Mouse (Mus musculus) kidney, adult 18-20 months (tissue): Measurements from ENCODE around the gene Map3k7.

Experiments used
- DNase-seq: peaks from one replicate; pipeline ENCODE4 v3.0.0; 2021

The Map3k7 gene

DNA sequence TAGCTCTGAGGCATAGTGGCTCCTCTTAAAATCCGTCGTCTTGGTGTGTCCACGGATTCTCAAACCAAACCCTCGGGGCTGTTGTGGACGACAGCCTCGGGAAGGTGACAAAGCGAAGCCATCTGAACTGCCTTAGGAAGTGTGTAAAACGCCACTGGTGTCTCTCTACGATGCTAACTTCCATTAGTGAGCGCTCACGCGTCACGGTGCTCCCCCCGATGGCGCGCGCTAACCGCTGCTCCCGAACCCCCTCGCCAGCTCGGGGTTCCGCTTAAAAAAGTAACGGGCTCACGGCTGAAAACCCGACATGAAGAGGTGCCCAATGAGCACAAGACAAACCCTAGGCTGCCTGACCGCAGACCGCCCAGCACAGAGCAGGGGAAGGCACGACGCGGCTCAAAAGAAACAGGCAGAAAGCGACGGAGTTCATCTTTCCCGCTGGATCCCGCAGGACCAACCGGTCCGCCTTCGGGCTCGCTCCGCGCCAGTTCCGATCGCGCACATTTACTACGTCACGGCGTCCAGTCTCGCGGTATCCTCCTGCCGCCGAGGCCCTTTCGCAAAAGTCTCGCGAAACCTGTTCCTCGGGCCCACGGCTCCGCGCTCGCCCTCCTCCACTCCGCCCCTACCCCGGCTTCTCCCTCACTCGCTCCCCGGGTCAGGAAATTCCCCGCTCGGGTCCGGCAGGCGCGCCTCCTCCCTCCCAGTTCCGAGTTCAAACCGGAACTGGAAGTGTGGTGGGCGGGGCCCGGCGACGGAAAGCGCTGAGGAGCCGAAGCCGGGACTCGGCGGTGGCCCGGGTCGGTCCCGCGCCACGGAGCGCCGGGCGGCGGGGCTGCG lies at the start of gene Map3k7:
TSS of gene Map3k7 (plus strand) at position 744 of the 840 bp plus-strand sequence.
- DNase-seq, result peak; percentile 96

DNA sequence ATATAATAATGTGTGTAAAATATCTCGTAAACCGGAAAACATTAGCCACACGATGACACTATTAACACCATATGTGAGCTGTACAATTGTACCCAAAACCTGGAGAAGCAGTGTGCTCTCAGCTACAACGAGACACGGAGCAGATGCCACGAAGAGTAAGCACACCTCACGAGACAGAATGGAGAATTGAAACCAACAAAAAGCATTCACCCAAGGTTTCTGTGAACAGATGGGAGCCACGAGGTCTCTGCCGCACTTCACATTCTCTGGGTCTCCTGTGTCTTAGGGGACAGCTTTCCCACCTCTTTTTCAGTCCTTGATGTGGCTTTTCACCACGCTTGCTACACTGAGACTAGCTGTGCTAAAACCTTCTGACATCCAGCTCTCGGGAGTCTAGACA lies 48.8 kb upstream of the Map3k7 start:
- DNase-seq, result no peak

DNA sequence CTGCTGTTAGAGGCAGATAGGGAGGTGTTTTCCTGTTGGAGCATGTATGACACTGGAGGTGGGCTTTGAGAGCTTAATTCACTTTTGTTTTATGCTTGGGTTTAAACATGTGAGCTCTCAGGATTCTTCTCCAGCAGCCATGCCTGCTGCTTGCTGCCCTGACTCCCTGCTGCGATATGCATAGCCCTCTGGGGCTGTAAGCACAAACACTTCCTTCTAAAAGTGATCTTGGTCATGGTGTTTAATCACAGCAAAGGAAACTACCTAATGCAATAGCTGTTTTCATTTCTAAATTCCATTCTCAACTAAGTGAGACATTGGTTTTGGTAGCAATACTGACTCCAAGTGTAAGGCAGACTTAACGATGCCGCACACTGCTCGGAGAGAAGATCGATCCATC lies 45.2 kb upstream of the Map3k7 start:
- no peak for DNase-seq

DNA sequence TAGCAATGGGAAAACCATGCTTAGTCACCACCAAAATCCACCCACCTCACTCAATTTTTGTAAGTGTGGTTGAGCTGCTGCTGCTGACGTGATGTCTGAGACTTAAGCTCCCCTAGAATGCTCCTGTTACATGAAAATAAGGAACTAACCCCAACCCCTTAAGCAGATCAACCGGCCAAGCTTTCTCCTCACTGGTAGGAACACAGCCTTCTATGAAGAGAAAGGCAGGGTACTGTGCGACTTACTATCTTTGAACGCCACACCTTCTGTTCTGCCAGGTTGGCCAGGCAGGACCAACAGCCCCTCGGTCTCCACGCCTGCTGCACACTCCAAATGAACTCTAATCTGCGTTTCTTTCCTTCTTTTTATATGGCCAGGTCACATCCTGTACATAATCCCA lies 41.7 kb upstream of the Map3k7 start:
- DNase-seq, result no peak

DNA sequence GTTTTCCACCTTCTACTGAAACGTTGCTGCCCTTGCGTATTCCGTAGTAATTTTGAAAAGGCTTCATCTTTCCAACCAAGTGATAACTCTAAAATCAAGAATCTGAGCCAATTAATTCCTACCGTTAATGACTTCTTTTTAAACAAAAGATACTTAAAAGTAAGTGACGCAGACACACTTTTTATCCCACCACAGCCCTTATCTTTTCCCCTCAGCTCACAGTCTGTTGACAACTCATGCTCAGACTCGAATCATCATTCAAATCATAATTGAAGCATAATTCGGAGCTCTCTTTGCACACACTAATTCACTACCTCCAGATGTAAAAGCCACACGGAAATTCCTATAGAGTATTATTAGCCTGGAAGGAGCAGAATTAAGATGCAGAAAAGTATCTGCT lies 40.5 kb upstream of the Map3k7 start:
- no peak for DNase-seq

DNA sequence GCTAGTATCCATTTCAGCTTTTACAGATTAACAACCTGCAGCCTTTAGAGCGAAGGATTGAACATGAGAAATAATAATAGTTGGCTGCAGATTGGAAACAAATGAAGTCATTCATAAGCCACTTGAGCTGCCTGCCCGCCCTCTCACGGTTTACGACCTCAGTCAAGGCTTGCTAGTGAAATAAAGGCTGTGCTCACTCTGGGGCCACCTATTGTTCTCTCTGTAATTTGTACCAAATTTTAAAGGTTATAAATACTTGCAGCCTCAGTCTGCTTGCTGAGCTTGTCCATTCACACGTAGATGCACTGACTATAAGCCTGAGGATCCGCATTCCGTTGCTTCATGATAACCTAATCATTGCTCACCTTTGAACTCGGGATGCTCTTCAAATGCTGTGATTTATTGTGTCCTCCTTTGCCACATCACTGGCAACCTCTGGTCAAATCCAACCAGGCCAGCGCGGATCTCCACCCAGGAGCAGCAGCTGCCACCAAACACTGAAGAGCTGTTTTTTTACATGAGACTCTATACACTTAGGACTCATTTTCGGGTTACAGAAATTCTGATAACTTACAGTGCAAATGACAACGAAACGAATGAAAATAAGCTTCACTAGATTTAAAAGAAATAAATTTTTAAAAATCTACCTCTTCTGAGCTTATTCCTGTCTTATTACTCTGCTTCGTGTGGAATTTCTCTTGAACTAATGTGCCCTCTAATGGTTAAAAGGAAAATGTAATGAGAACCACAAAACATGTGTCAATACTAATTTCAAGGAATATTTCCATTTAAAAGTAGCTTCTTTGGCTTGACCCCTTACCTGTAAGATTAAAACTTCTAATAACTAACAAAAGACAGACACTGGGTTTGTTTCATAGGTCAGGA lies 39.4 kb upstream of the Map3k7 start:
- no peak for DNase-seq

DNA sequence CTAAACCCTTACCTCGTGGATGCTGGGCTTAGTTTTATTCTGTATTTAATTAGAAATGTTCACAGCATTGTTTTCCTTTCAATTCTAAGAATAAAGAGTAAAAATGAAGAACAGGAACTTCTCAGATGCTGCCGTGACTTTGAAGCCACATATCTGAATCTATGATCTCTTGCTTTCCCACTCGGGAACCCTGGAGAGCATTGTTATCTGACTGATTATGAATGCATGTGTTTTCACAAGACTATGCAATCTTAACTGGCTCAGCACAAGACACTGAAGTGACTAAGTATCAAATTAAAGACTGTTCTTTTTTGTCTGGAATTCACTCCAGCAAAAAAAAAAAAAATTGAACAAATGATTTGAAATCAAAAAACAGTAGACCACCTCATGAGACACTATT lies 30.7 kb upstream of the Map3k7 start:
- DNase-seq, result no peak

DNA sequence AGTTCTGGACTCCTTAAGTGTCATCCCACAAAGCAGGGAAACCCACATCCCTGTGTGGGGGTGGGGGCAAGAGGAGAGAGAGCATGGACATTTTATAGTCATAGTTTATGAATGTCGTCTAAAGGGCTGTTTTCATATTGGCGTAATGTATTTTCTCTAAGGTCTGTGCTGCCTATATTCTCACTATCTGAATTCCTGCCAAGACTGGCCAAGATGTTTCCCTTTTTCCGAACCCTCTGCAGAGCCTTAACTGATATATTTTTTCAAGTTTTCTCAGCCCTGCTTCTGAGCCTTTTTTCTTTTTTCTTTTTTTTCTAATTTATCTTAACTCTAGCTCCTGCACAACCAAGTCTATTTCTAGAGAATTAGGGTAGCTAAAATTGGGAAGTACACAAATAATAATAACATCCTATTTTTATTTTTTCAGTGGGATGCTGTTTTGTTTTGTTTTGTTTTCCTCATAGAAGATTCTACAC lies 28.0 kb upstream of the Map3k7 start:
- no peak for DNase-seq

DNA sequence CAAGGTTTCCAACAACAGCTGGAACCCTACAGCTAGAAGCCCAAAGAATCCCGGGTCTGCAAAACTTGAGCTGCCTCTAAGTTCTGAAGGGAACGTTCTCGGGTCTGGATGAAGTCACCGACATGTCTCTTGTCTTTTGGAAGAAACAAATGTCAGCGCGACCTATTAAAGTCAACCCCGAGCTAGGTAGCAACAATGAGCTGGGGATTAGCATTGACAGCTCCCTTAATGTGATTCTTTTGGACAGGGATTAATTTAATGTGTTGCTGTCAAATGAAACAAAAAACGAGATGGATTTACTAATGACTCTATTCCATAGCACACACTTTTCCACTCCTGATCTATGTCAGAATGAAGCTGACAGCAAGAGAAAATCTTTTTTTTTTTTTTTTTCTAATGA lies 27.5 kb upstream of the Map3k7 start:
- DNase-seq, result no peak

DNA sequence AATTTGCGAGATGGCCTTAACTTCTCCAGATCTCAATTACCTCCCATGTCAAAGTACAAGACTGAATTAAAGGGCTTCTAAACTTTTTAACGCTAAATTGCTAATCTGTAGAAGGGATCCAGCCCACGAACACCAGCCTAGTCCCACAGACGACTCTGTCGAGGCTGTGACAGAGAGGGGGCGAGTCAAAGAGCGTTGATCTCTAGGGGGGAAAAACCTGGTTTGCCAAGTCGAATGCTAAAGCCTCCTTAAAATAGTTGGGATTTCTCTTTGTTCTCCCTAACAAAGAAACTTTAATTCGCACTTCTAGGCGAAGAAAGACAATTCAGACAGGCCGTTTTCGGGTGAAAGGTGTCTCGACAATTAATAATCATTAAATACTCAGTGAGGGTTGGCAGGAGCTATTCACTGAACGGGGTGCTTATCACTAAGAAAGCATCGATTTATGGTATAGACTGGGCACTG lies 27.0 kb upstream of the Map3k7 start:
- DNase-seq, result no peak

DNA sequence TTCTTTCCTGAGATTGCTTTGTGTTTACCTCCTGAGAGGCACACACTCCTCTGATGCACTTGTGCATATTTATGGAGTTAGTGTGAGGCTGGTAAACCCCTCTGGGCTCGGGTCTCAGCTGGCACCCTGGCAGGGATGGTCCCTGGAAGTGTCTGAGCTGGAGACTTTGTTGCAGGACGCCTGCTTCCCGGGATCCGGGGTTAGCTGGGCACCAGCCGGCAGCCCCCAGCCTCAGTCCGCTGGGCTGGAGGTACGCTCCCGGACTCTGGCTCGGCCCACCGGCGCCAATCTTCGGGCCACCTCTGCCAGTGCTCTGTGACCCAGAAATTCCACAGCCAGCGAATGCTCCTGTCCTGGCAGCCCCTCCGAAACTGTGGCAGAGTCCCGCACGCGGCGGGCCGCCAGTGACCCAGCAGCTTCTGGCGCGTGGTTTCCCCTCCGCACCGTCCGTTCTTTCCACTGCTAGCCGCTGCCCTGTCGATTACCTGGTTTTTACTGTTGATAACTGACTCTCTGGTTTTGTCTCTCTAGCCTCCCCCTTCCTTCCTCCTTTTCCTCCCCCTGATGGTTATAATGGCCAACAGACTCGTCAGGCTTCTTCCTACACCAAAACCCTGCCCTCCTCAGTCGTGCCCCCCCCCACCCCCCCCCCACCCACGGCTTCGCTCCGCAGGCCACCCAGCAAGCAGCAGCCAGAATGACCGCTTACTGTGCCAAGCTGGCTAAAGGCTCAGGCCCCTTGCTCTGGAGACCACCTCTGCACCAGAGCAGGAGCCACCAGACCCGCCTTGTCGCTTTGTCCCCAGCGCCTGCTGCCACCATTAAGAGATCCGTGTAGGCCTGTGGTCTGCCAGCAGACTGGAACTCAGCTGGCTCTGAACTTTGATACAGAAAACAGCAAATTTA lies 26.3 kb upstream of the Map3k7 start:
- DNase-seq, result peak; percentile 14

DNA sequence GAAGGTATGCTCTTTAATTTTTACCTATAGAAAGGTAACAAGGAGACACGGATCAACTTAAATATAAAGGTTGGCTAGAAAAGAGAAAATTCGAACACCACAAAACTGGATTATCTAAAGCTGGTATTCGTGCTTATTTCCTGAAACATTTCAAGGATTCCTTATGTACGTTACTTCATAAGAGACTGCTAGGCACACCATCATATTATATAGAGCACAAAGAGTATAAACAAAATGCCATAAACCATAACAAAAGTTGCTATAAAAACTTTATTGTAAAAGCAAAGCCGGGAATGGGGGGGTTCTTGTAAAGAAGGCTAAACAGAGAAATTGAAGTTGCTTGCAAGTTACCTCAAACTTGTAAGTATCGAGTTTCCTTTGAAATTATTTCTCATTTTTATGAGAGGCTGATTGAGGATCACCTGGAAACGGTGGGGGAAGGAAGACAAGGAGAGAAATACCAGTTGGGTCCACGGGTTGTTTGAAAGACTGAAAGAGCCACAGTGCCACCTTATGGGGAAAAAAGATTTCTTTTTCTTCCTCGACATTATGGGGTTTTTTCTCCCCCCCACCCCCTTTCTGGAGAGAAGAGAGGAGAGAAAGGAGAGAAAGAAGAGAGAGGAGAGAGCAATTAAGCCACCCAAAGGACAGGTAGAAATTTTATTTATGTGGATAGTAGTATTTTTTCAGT lies 25.3 kb upstream of the Map3k7 start:
- DNase-seq, result no peak

DNA sequence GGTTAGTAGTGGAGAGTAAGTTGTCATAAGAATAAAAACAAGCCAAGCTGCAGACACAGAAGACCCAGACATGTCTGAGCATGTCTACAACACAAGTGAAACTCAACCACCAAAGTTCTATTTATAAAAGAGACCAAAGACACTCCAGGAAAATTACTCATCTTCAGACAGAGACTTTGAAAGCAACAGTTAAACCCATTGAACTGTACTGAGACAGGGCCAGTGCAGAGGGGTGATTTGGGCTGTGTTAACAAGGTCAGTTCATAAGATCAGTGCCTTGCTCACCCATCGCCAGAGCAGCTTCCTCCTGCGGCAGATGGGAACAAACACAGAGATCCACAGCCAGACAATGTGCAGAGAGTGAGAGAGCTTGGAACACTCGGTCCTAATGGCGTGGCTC lies 22.3 kb upstream of the Map3k7 start:
- DNase-seq, result no peak

DNA sequence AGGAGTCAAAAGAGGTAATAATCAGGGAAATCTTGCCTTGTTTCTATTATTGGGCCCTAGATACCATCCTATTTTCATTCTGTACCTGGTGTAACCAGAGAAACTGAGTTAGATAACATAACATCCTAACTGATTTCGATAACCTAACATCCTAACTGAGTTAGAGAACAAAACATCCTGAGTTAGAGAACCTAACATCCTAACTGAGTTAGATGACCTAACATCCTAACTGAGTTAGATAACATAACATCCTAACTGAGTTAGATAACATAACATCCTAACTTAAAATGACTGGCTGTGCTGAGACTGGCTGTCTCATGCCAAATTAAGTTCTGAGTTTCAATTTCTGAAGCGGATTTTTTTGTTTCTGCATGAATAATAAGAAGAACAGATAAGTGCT lies 20.9 kb upstream of the Map3k7 start:
- DNase-seq, result no peak

DNA sequence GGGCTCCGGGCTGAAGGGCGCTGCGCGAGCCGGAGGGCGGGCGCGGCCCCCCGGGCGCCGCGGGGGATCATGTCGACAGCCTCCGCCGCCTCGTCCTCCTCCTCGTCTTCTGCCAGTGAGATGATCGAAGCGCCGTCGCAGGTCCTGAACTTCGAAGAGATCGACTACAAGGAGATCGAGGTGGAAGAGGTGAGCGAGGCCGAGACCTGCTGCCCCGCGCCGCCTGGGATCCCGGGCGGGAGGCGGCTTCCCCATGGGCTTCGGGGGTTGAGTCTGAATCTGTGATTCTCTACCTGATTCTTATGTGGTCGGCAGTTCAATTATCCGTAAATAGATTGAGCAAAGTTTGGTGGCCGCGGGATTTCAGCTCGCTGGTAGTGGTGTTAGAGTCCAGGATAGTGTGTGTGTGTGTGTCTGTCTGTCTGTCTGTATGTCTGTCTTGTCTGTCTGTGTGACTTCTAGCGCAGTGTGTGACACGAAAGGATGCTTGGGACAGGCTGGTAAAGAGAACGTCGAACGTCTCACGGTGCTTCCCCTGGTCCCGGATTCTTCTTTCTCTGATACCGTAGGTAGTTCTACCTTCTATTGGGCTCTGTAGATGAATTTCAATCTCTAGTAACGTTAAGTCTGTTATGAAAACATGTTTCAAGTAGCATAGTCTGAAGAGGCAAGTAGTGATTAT lies 438 bp downstream of the Map3k7 start:
- no peak for DNase-seq

DNA sequence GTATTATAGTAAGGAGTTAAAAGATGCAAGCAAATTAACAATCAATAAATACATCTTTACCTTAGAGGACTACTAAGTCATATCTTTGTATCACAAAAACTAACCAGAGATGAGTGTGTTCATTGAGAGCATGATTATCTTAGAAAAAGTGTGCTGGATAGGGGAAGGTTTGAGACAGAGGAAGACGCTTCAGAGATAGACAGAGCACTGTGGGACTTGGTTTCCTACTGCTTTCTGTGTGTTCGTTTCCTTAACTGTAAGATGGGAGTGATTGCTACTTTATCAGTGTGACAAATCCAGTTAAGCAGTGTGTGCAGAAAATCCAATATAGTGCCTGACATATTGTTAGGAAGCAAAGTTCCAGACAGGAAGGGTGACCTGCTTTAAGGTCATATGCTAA lies 1.3 kb downstream of the Map3k7 start:
- DNase-seq, result no peak

DNA sequence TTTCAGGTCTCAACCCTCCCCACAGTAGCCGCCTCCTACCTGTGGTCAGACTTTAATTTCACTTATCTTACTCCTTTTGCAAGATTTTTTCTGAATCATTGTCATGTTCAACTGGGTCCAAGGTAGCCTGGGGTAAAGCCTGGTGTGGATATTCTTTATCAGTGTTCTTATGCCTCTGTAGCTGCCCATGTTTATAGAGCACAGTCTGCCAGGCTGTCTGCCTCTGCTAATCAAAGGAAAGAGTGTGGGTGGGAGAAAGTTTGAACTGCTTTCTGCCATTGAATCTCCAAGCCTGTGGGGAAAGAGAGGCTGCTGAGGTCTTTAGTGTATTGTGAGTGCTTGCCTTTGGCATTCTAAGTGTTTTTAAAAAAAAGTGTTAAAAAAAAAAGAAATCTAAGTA lies 7.5 kb downstream of the Map3k7 start:
- DNase-seq, result no peak

DNA sequence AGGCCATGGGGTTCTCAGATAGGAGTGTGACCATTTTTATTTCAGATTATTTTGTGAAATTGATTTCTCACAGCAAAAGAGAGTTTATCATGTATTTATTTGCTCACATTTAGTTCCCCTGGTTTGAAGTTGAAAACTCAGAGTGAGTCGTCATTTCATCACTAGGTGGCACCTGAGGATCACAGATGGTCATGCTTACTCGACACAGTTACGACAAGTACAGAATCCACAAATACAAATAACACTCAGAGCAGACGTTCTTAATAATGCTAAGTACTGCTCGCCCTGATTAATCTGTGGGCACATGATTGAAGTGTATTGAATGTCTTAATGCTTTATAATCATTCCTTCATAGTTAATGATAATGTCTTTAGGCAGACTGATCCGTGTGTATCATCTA lies 8.3 kb downstream of the Map3k7 start:
- no peak for DNase-seq

DNA sequence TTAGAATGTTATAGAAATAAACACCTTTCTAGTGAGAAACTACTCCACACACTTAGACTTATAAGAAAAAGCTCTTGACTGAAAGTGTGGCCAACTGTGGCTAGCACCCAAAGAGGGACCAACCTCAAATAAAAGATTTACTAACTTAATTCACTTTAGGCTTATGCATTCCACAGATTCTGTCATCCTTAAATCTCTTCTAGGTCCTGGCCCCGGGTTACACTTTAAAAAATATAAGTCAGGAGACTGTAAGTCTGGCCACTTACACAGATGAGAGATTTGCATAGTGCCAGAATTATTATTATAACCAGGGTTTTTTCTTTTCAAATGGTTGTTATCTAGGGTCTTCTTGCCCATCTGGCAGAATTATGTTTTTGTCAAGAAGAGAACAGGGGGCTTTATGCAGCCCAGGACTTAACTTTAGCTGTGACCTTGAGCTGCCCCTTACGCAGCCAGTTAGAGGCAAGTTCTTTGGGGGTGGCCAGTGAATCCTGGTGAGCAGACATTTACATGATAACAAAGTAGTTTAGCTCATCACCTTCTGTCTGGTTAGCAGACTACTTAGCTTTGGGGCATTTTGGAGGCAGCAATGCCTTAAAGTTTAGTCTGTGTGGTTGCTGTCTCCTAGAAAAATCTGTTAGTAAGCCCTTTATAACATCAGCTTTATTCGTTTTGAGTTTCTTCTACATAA lies 11.5 kb downstream of the Map3k7 start:
- DNase-seq, result no peak

DNA sequence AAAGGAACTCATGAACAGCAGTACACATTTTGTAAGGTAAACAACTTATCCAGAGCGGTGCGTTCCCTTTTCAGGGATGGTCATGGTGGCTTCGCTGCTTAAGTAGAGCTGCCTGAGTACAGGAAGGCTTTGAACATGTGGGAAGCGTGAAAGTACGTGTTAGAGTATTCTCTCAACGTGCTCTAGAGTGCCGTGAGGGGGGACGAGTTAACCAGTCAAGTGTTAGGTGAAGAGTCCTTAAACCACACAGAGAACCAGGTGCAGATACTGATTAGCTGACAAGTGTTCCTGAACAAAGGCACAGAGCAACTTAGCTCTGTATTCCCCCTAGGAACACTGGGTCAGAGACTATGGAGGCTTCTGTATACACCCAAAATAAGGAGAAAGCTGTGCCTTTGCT lies 18.0 kb downstream of the Map3k7 start:
- no peak for DNase-seq

DNA sequence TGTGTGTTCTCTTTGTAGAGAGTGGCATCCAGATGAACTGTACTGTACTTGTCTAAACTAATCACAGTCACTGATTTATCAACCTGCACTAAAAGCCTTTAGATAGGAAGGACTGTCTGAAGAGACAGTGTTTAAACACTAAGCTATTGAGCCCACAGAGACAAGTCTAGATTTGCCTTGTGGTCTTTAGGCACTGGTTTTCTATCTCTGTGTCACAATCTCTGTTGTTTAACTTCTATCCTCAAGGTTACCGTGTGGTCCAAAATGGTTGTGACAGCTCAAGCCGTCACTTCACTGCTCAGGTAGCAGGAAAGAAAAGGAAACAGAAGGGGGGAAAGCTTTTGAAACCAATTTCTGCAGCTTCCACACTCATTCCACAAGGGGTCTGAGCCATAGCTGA lies 29.5 kb downstream of the Map3k7 start:
- DNase-seq, result no peak
